Mouse (Mus musculus) olfactory bulb, adult 2 months (tissue): Measurements from ENCODE around the gene Atp6v1a. TPM values are rescaled to one million over a fixed set of nuclear protein-coding genes. Genes with fewer than 3 reads are reported as not detected.
A peak's percentile ranks its signal among the peaks of the same experiment; 100 is the strongest.

Source experiments
- H3K27ac ChIP-seq: fragments of 200-500 bp; 2 replicates; pipeline ENCODE4 v1.5.1; 2012; ENCODE audit warnings: low read depth, low read length; ENCODE audit not compliant: insufficient read depth
- H3K4me1 ChIP-seq: fragments of 200-500 bp; 2 replicates; pipeline ENCODE4 v1.6.1; 2012; ENCODE audit warnings: low read length; ENCODE audit not compliant: control insufficient read depth, insufficient read depth
- H3K4me3 ChIP-seq: fragments of 200-500 bp; 2 replicates; pipeline ENCODE4 v1.5.1; 2012; ENCODE audit warnings: mild to moderate bottlenecking, low read depth, low read length, moderate library complexity; ENCODE audit not compliant: insufficient read depth
- CTCF ChIP-seq: fragments of 200-500 bp; IDR thresholded peaks from 2 replicates; pipeline ENCODE4 v1.5.1; 2012; ENCODE audit warnings: low read depth, mild to moderate bottlenecking, low read length, moderate library complexity; ENCODE audit not compliant: insufficient read depth
- POLR2A ChIP-seq: fragments of 200-500 bp; IDR thresholded peaks from 2 replicates; pipeline ENCODE4 v1.6.1; 2012; ENCODE audit warnings: mild to moderate bottlenecking, low read depth, low read length, moderate library complexity; ENCODE audit not compliant: insufficient read depth
- WGBS: fragments of 180-500 bp; shearing (Covaris S2); methylation state at CpG from one replicate; pipeline ENCODE4 v1.1.7; 2018; 5-methylcytosine and 5-hydroxymethylcytosine counted together
- polyA plus RNA-seq: library from polyadenylated mRNA; stranded (reverse); fragments of >200 nt; gene quantifications from 2 replicates; pipeline ENCODE4 v1.2.4, GENCODE M21; 2012; ENCODE audit warnings: low replicate concordance; ENCODE audit not compliant: missing spikeins, insufficient read depth, insufficient read length

Atp6v1a gene
- polyA plus RNA-seq, 1 experiment = 173 TPM

- no peak for TF ChIP-seq CTCF
- TF ChIP-seq POLR2A = no peak
- H3K4me3 ChIP-seq = no peak overlapping the region
- 86% methylated on average over 2 of the region's 2 CpGs for WGBS
These were observed 36.6 kb downstream of the Atp6v1a start for GRCm38 (mm10) chr16:44102925-44103324.

GRCm38 (mm10) chr16:44101181-44101710 lies 38.3 kb downstream of the Atp6v1a start:
- Histone ChIP-seq H3K4me3 (no peak overlapping the region), H3K27ac (no peak overlapping the region), H3K4me1 (no peaks in the 10 kb centered on the region)
- 84% methylated on average over 12 of the region's 12 CpGs for WGBS
- TF ChIP-seq CTCF (no peak), POLR2A (no peak)

More at GRCm38 (mm10) chr16:44102925-44103324, 36.6 kb downstream of the Atp6v1a start:
- no peak overlapping the region for H3K27ac ChIP-seq
- no peaks in the 10 kb centered on the region for H3K4me1 ChIP-seq

- Histone ChIP-seq H3K27ac (no peak overlapping the region), H3K4me3 (no peak overlapping the region), H3K4me1 (no peaks in the 10 kb centered on the region)
- TF ChIP-seq CTCF = no peak
- TF ChIP-seq POLR2A = no peak
- WGBS = 95% methylated on average over 7 of the region's 7 CpGs
These were observed 40.1 kb downstream of the Atp6v1a start for GRCm38 (mm10) chr16:44099377-44099776.

- TF ChIP-seq POLR2A (no peak), CTCF (no peak)
- Histone ChIP-seq H3K27ac (no peak overlapping the region), H3K4me3 (no peak overlapping the region), H3K4me1 (no peaks in the 10 kb centered on the region)
- 78% methylated on average over 2 of the region's 2 CpGs for WGBS
These were observed 51.9 kb downstream of the Atp6v1a start for GRCm38 (mm10) chr16:44087650-44088049.

GRCm38 (mm10) chr16:44063025-44063894 lies 76.2 kb downstream of the Atp6v1a start, which contains the start of gene Gramd1c:
Gene Gramd1c, minus strand, starts transcription at chr16:44063345.
- TF ChIP-seq CTCF (0 out of 2 replicates have a peak, but pooled peaks have one; percentile 33), POLR2A (no peak)
- peak within 1 kb of the TSS; percentile 65 for H3K4me3 ChIP-seq
- 6% methylated on average over 45 of the region's 45 CpGs for WGBS
- no peak within 1 kb of the TSS for H3K27ac ChIP-seq
- 0 out of 2 replicates have a peak, but pooled peaks cover 3% of the 10 kb centered on the region for H3K4me1 ChIP-seq

GRCm38 (mm10) chr16:44061341-44061740 lies 78.2 kb downstream of the Atp6v1a start:
- H3K27ac ChIP-seq = no peak overlapping the region
- TF ChIP-seq CTCF (no peak), POLR2A (no peak)
- WGBS = 95% methylated on average over 15 of the region's 15 CpGs

GRCm38 (mm10) chr16:44060604-44061286 lies 78.8 kb downstream of the Atp6v1a start:
- WGBS = 86% methylated on average over 18 of the region's 18 CpGs
- no peak for TF ChIP-seq CTCF
- TF ChIP-seq POLR2A = no peak
- 0 out of 2 replicates have a peak, but pooled peaks cover 3% of the 10 kb centered on the region for H3K4me1 ChIP-seq
- no peak overlapping the region for H3K4me3 ChIP-seq
- H3K27ac ChIP-seq = no peak overlapping the region

More at GRCm38 (mm10) chr16:44061341-44061740, 78.2 kb downstream of the Atp6v1a start:
- Histone ChIP-seq H3K4me1 (0 out of 2 replicates have a peak, but pooled peaks cover 3% of the 10 kb centered on the region), H3K4me3 (no peak overlapping the region)

GRCm38 (mm10) chr16:44058745-44059144 lies 80.8 kb downstream of the Atp6v1a start:
- Histone ChIP-seq H3K4me3 (no peak overlapping the region), H3K4me1 (0 out of 2 replicates have a peak, but pooled peaks cover 3% of the 10 kb centered on the region), H3K27ac (no peak overlapping the region)
- TF ChIP-seq CTCF = no peak
- TF ChIP-seq POLR2A = no peak
- WGBS = 15% methylated on average over 10 of the region's 10 CpGs
